Mouse (Mus musculus) heart, embryonic 16.5 days (tissue): ENCODE results near the gene Fut2. TPM values are rescaled to one million over a fixed set of nuclear protein-coding genes. Genes with fewer than 3 reads are reported as not detected.

Experiments used
- ATAC-seq: fragments of 200-750 bp; cut with Nextera tagmentation; replicated peaks from 2 replicates; pipeline ENCODE4 v1.8.0; 2017; ENCODE audit warnings: moderate number of reproducible peaks; ENCODE audit not compliant: insufficient read depth, low FRiP score; ENCODE audit errors: extremely low read depth
- H3K27ac ChIP-seq: fragments of 300-500 bp; sonication (generic); 2 replicates; pipeline ENCODE4 v1.5.1; 2014; ENCODE audit warnings: mild to moderate bottlenecking, low read length, control low read depth, moderate library complexity
- H3K27me3 ChIP-seq: fragments of 300-500 bp; sonication (generic); 2 replicates; pipeline ENCODE4 v1.6.1; 2014; ENCODE audit warnings: low read length, mixed read lengths; ENCODE audit not compliant: control insufficient read depth, insufficient read depth
- H3K36me3 ChIP-seq: fragments of 300-500 bp; sonication (generic); 2 replicates; pipeline ENCODE4 v1.6.1; 2014; ENCODE audit not compliant: control insufficient read depth, insufficient read depth
- H3K4me1 ChIP-seq: fragments of 300-500 bp; sonication (generic); 2 replicates; pipeline ENCODE4 v1.6.1; 2014; ENCODE audit warnings: low read length, mixed read lengths; ENCODE audit not compliant: control insufficient read depth, insufficient read depth
- H3K4me2 ChIP-seq: fragments of 300-500 bp; sonication (generic); 2 replicates; pipeline ENCODE4 v1.6.1; 2014; ENCODE audit warnings: low read depth, mild to moderate bottlenecking, control low read depth, low read length
- H3K4me3 ChIP-seq: fragments of 300-500 bp; sonication (generic); 2 replicates; pipeline ENCODE4 v1.5.1; 2014; ENCODE audit warnings: mild to moderate bottlenecking, control low read depth, low read length
- H3K9ac ChIP-seq: fragments of 300-500 bp; sonication (generic); 2 replicates; pipeline ENCODE4 v1.6.1; 2014; ENCODE audit warnings: low read length, control low read depth
- H3K9me3 ChIP-seq: fragments of 300-500 bp; sonication (generic); replicated peaks from 2 replicates; pipeline ENCODE4 v1.6.1; 2016; ENCODE audit warnings: low read length; ENCODE audit not compliant: control insufficient read depth
- WGBS: fragments of 180-500 bp; shearing (Covaris S2); extraction: QIAGEN DNeasy Blood & Tissue Kit; methylation state at CpG from one replicate; pipeline ENCODE4 v1.1.7; 2014; 5-methylcytosine and 5-hydroxymethylcytosine counted together
- polyA plus RNA-seq: library from polyadenylated mRNA; unstranded; fragments of >200 nt; fragmentation: Nextera tagmentation; extraction: Ambion mirVana; gene quantifications from 2 replicates; pipeline ENCODE4 v1.2.1, GENCODE M21; 2015

Fut2 gene
- polyA plus RNA-seq, 1 experiment from 2014 or later: 1.6 TPM

- Histone ChIP-seq H3K9ac (no peak overlapping the region), H3K4me1 (no peaks in the 10 kb centered on the region), H3K27ac (no peak overlapping the region), H3K4me2 (no peak overlapping the region), H3K27me3 (no peaks in the 10 kb centered on the region; the same call in 1 of the 2 replicates), H3K36me3 (no peaks in the 10 kb centered on the region), H3K9me3 (no peaks in the 10 kb centered on the region), H3K4me3 (no peak overlapping the region)
- WGBS: 62% methylated on average over 9 of the region's 9 CpGs
- ATAC-seq: no peak
Observed at GRCm38 (mm10) chr7:45605704-45606289, 60.4 kb downstream of the Fut2 start.

- Histone ChIP-seq H3K36me3 (no peaks in the 10 kb centered on the region), H3K27ac (no peak overlapping the region), H3K27me3 (no peaks in the 10 kb centered on the region), H3K9me3 (no peaks in the 10 kb centered on the region), H3K9ac (no peak overlapping the region; the same call in 1 of the 2 replicates), H3K4me3 (no peak overlapping the region), H3K4me2 (no peak overlapping the region), H3K4me1 (no peaks in the 10 kb centered on the region; the same call in 1 of the 2 replicates)
- no peak; the same call in 1 of the 2 replicates for ATAC-seq
- 39% methylated on average over 18 of the region's 18 CpGs for WGBS
Observed at GRCm38 (mm10) chr7:45598960-45599879, 67.0 kb downstream of the Fut2 start.

Other genes with a start within 250 kb of the Fut2 start
- 0.46 and 0.51 TPM in 2 replicates for gene Lhb, start 245.6 kb downstream of the Fut2 start, polyA plus RNA-seq
- 136 and 141 TPM in 2 replicates for gene Gys1, start 231.6 kb downstream of the Fut2 start, polyA plus RNA-seq
- gene Ruvbl2, start 228.3 kb downstream of the Fut2 start, polyA plus RNA-seq: 85.1 and 88.3 TPM in 2 replicates
- gene Ftl1, start 206.5 kb downstream of the Fut2 start, polyA plus RNA-seq: 3,045 and 3,399 TPM in 2 replicates
- 104 and 107 TPM in 2 replicates for gene Bax, start 199.5 kb downstream of the Fut2 start, polyA plus RNA-seq
- gene Tulp2, start 184.5 kb downstream of the Fut2 start, polyA plus RNA-seq: 0.35 and 0.71 TPM in 2 replicates
- not detected in 2 replicates for gene Gm45808, start 179.6 kb downstream of the Fut2 start, polyA plus RNA-seq
- 3.4 TPM in 2 replicates for gene Dhdh, start 177.6 kb downstream of the Fut2 start, polyA plus RNA-seq
- 156 and 160 TPM in 2 replicates for gene Nucb1, start 156.0 kb downstream of the Fut2 start, polyA plus RNA-seq
- gene Ppp1r15a, start 140.1 kb downstream of the Fut2 start, polyA plus RNA-seq: 25.0 and 27.1 TPM in 2 replicates
- 1.3 and 1.8 TPM in 2 replicates for gene Plekha4, start 140.1 kb downstream of the Fut2 start, polyA plus RNA-seq
- 0.66 and 0.87 TPM in 2 replicates for gene Hsd17b14, start 111.5 kb downstream of the Fut2 start, polyA plus RNA-seq
- gene Bcat2, start 96.2 kb downstream of the Fut2 start, polyA plus RNA-seq: 97.7 and 102 TPM in 2 replicates
- gene Fgf21, start 50.9 kb downstream of the Fut2 start, polyA plus RNA-seq: 1.5 and 1.7 TPM in 2 replicates
- gene Fut1, start 49.1 kb downstream of the Fut2 start, polyA plus RNA-seq: 0.15 and 0.83 TPM in 2 replicates
- 0.21 and 0.26 TPM in 2 replicates for gene Izumo1, start 44.6 kb downstream of the Fut2 start, polyA plus RNA-seq
- gene Rasip1, start 38.9 kb downstream of the Fut2 start, polyA plus RNA-seq: 15.4 and 16.3 TPM in 2 replicates
- 7.6 and 9.0 TPM in 2 replicates for gene Mamstr, start 26.4 kb downstream of the Fut2 start, polyA plus RNA-seq
- 0.22 and 0.36 TPM in 2 replicates for gene Ntn5, start 17.6 kb upstream of the Fut2 start, polyA plus RNA-seq
- gene Sec1, start 28.0 kb upstream of the Fut2 start, polyA plus RNA-seq: 0.33 and 0.65 TPM in 2 replicates
- gene Car11, start 33.4 kb upstream of the Fut2 start, polyA plus RNA-seq: 4.2 and 5.1 TPM in 2 replicates
- gene Dbp, start 38.7 kb upstream of the Fut2 start, polyA plus RNA-seq: 3.0 and 3.6 TPM in 2 replicates
- gene Rpl18, start 49.1 kb upstream of the Fut2 start, polyA plus RNA-seq: 520 and 591 TPM in 2 replicates
- 18.9 and 19.1 TPM in 2 replicates for gene Sphk2, start 51.6 kb upstream of the Fut2 start, polyA plus RNA-seq
- gene Fam83e, start 54.8 kb upstream of the Fut2 start, polyA plus RNA-seq: 0.39 and 0.84 TPM in 2 replicates
- not detected in 2 replicates for gene Spaca4, start 59.4 kb upstream of the Fut2 start, polyA plus RNA-seq
- 0.53 and 0.57 TPM in 2 replicates for gene Lmtk3, start 117.3 kb upstream of the Fut2 start, polyA plus RNA-seq
- gene Sult2b1, start 118.3 kb upstream of the Fut2 start, polyA plus RNA-seq: 0.66 and 0.72 TPM in 2 replicates
- 90.8 and 90.9 TPM in 2 replicates for gene Cyth2, start 148.2 kb upstream of the Fut2 start, polyA plus RNA-seq
- gene Kcnj14, start 158.4 kb upstream of the Fut2 start, polyA plus RNA-seq: 0.50 and 0.57 TPM in 2 replicates
- 38.1 and 40.2 TPM in 2 replicates for gene Grwd1, start 164.6 kb upstream of the Fut2 start, polyA plus RNA-seq
- gene Kdelr1, start 206.4 kb upstream of the Fut2 start, polyA plus RNA-seq: 64.9 and 76.1 TPM in 2 replicates
- gene Grin2d, start 212.0 kb upstream of the Fut2 start, polyA plus RNA-seq: 0.14 and 0.17 TPM in 2 replicates
- gene Syngr4, start 230.3 kb upstream of the Fut2 start, polyA plus RNA-seq: 0.91 and 1.4 TPM in 2 replicates
- 8.8 TPM in 2 replicates for gene Tmem143, start 230.5 kb upstream of the Fut2 start, polyA plus RNA-seq